Mouse (Mus musculus) intestine, postnatal 0 days (tissue): Measurements from ENCODE around the gene Thumpd1. TPM values are rescaled to one million over a fixed set of nuclear protein-coding genes. Genes with fewer than 3 reads are reported as not detected.
"Not testable (repeated sequence)": the region's sequence is repeated elsewhere in the genome, so short reads cannot be mapped to it uniquely, and the experiment has no call there.

Source experiments
- ATAC-seq: fragments of 200-750 bp; cut with Nextera tagmentation; 2 replicates; pipeline ENCODE4 v1.8.0; 2017; ENCODE audit warnings: mild to moderate bottlenecking, moderate TSS enrichment, moderate library complexity
- H3K27ac ChIP-seq: fragments of 300-500 bp; sonication (generic); 2 replicates; pipeline ENCODE4 v1.5.1; 2014; ENCODE audit warnings: mild to moderate bottlenecking, low read depth, low read length, moderate library complexity
- H3K27me3 ChIP-seq: fragments of 300-500 bp; sonication (generic); replicated peaks from 2 replicates; pipeline ENCODE4 v1.6.1; 2014; ENCODE audit warnings: low read length, mixed read lengths; ENCODE audit not compliant: control insufficient read depth, insufficient read depth
- H3K36me3 ChIP-seq: fragments of 300-500 bp; sonication (generic); 2 replicates; pipeline ENCODE4 v1.6.1; 2014; ENCODE audit warnings: mild to moderate bottlenecking, moderate library complexity; ENCODE audit not compliant: control insufficient read depth, insufficient read depth
- H3K4me1 ChIP-seq: fragments of 300-500 bp; sonication (generic); replicated peaks from 2 replicates; pipeline ENCODE4 v1.6.1; 2014; ENCODE audit warnings: antibody characterized with exemption, low read length, mixed read lengths; ENCODE audit not compliant: control insufficient read depth, insufficient read depth
- H3K4me2 ChIP-seq: fragments of 300-500 bp; sonication (generic); replicated peaks from 2 replicates; pipeline ENCODE4 v1.6.1; 2014; ENCODE audit warnings: low read depth, mild to moderate bottlenecking, moderate library complexity
- H3K4me3 ChIP-seq: fragments of 300-500 bp; sonication (generic); 2 replicates; pipeline ENCODE4 v1.5.1; 2014; ENCODE audit warnings: low read depth, low read length
- H3K9ac ChIP-seq: fragments of 300-500 bp; sonication (generic); 2 replicates; pipeline ENCODE4 v1.6.1; 2014; ENCODE audit warnings: mild to moderate bottlenecking, low read depth, low read length
- H3K9me3 ChIP-seq: fragments of 300-500 bp; sonication (generic); 2 replicates; pipeline ENCODE4 v1.6.1; 2016; ENCODE audit warnings: mixed run types; ENCODE audit not compliant: control insufficient read depth
- CTCF ChIP-seq: sonication (generic); IDR thresholded peaks from 2 replicates; pipeline ENCODE4 v1.5.1; 2016; ENCODE audit warnings: low read depth, mild to moderate bottlenecking, control low read depth, antibody characterized with exemption, moderate library complexity
- WGBS: fragments of 180-500 bp; shearing (Covaris S2); extraction: QIAGEN DNeasy Blood & Tissue Kit; methylation state at CpG from one replicate; pipeline ENCODE4 v1.1.7; 2014; 5-methylcytosine and 5-hydroxymethylcytosine counted together
- polyA plus RNA-seq: library from polyadenylated mRNA; unstranded; fragments of >200 nt; fragmentation: Nextera tagmentation; extraction: Ambion mirVana; gene quantifications from 2 replicates; pipeline ENCODE4 v1.2.1, GENCODE M21; 2015

Gene Thumpd1
- polyA plus RNA-seq, 1 experiment from 2014 or later = 23.2 TPM

GRCm38 (mm10) chr7:119753696-119754095, 33.1 kb upstream of the Thumpd1 start:
- TF ChIP-seq CTCF = no peak
- no peak overlapping the region for H3K27ac ChIP-seq
- no peak overlapping the region for H3K4me2 ChIP-seq
- H3K4me1 ChIP-seq = no peaks in the 10 kb centered on the region
- H3K9me3 ChIP-seq = no peaks in the 10 kb centered on the region
- H3K27me3 ChIP-seq = no peaks in the 10 kb centered on the region
- H3K4me3 ChIP-seq = no peak overlapping the region
- 88% methylated on average over 1 of the region's 1 CpGs for WGBS
- no peaks in the 10 kb centered on the region for H3K36me3 ChIP-seq
- no peak for ATAC-seq
- no peak overlapping the region for H3K9ac ChIP-seq

DNA sequence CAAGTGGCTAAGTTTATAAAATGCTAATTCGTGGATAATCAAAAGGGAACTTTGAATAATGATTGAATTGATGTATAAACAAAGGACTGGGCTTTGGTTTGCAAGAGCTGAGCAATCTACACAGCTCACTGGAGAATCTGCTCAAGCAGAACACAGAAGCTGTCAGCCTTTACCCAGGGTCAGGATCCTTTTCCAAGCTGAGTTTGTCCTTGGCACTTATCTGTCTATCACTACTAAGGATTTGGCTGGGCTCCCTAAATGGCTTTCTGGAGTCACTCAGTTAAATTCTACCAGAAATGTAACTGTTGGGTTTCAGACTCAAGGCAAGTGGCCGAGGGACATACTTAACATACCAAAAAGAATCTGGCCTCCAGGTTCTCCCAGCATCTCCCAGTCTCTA, 29.3 kb upstream of the Thumpd1 start:
- 50% methylated on average over 2 of the region's 2 CpGs for WGBS
- ATAC-seq = no peak
- no peaks in the 10 kb centered on the region for H3K36me3 ChIP-seq
- TF ChIP-seq CTCF = no peak
- H3K27me3 ChIP-seq = no peaks in the 10 kb centered on the region
- no peaks in the 10 kb centered on the region for H3K4me1 ChIP-seq
- no peak overlapping the region for H3K9ac ChIP-seq
- no peak overlapping the region for H3K4me2 ChIP-seq
- H3K27ac ChIP-seq = no peak overlapping the region
- H3K4me3 ChIP-seq = no peak overlapping the region
- H3K9me3 ChIP-seq = no peaks in the 10 kb centered on the region

DNA sequence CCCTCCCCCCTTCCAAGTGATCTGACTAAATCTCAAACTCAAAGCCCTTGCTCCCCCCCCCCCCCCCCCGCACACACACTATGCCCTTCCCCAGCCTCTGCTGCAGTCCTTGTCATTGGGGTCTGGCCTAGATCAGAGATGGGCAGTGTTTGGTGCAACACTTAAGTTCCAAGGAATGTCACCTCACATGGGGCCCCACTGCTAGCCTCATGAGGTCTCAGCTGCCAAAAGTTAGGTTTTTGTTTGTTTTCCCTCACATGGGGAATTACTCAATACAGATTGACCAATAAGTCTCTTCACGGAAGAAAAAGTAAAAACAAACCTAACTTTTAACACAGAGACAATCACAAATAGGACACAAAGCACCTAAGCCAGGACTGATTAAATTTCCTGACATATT, 28.2 kb upstream of the Thumpd1 start:
- 65% methylated on average over 1 of the region's 2 CpGs for WGBS
- no peaks in the 10 kb centered on the region for H3K36me3 ChIP-seq
- no peak for TF ChIP-seq CTCF

DNA sequence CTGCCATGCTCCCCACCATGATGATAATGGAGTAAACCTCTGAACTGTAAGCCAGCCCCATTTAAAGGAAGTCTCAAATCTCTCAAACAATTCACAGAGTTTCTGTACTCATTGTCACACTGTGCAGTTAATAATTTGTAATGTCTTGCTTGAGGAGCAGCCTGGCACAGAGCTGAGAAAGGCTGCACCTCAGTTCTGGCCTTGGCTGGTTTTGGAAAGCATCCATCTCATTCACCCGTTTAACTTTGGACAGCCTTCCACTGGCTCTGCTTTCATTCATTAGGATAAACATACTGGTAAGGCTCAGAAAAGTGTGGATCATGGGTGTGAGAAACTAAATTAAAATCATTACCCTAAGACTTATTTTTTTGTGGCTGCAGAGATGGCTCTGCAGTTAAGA, 25.3 kb upstream of the Thumpd1 start:
- H3K9ac ChIP-seq = no peak overlapping the region
- WGBS = 69% methylated on average over 1 of the region's 1 CpGs
- H3K27me3 ChIP-seq = no peaks in the 10 kb centered on the region
- no peak overlapping the region for H3K27ac ChIP-seq
- no peaks in the 10 kb centered on the region for H3K36me3 ChIP-seq
- H3K4me3 ChIP-seq = no peak overlapping the region
- H3K9me3 ChIP-seq = no peaks in the 10 kb centered on the region
- no peaks in the 10 kb centered on the region for H3K4me1 ChIP-seq
- ATAC-seq = no peak
- H3K4me2 ChIP-seq = no peak overlapping the region
- no peak for TF ChIP-seq CTCF

More for the DNA sequence above, 28.2 kb upstream of the Thumpd1 start:
- no peak overlapping the region for H3K27ac ChIP-seq
- no peak overlapping the region for H3K4me3 ChIP-seq
- no peaks in the 10 kb centered on the region for H3K9me3 ChIP-seq
- ATAC-seq = no peak
- no peaks in the 10 kb centered on the region for H3K27me3 ChIP-seq
- no peak overlapping the region for H3K4me2 ChIP-seq
- no peak overlapping the region for H3K9ac ChIP-seq
- no peaks in the 10 kb centered on the region for H3K4me1 ChIP-seq

DNA sequence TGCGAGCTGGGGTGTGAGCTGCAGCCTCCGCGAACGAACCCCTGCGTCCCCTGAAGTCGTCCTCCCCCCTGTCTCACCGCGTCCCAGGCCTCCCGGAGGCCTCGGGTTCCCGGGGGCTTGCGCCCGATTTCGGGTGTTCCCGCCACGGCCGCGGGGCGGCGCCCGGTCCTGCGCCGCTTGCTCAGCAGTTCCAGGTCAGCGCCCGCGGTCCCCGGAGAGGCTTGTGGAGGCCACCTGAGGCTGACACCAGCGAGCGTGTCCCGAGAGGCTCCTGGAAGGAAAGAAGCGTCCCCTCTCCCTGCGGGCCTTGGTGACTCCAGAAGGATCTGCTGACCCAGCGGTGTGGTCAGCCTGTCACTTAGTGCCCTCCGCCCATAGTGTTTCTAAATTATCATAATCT, 23.7 kb upstream of the Thumpd1 start:
- peak; percentile 31; the same call in 1 of the 2 replicates for ATAC-seq
- Histone ChIP-seq H3K4me3 (peak overlapping the region; percentile 16; the same call in 1 of the 2 replicates), H3K27ac (no peak overlapping the region), H3K4me2 (peak overlapping the region; percentile 55), H3K9ac (no peak overlapping the region), H3K4me1 (no peaks in the 10 kb centered on the region), H3K9me3 (no peaks in the 10 kb centered on the region), H3K36me3 (no peaks in the 10 kb centered on the region), H3K27me3 (no peaks in the 10 kb centered on the region)
- 7% methylated on average over 34 of the region's 34 CpGs for WGBS
- TF ChIP-seq CTCF = peak; percentile 69

GRCm38 (mm10) chr7:119739798-119740468, 19.3 kb upstream of the Thumpd1 start:
- 9% methylated on average over 16 of the region's 44 CpGs for WGBS
- H3K27ac ChIP-seq, H3K4me1 ChIP-seq, H3K36me3 ChIP-seq, H3K9ac ChIP-seq, H3K27me3 ChIP-seq, H3K9me3 ChIP-seq, ATAC-seq: not testable (repeated sequence)
- peak overlapping the region; percentile 20; the same call in 1 of the 2 replicates for H3K4me3 ChIP-seq
- peak overlapping the region; percentile 63 for H3K4me2 ChIP-seq

- whole genome bisulfite sequencing = 86% methylated on average over 2 of the region's 2 CpGs
- Histone ChIP-seq H3K36me3 (no peaks in the 10 kb centered on the region), H3K4me2 (no peak overlapping the region), H3K9ac (no peak overlapping the region), H3K9me3 (no peaks in the 10 kb centered on the region), H3K27me3 (no peaks in the 10 kb centered on the region), H3K27ac (no peak overlapping the region), H3K4me3 (no peak overlapping the region), H3K4me1 (no peaks in the 10 kb centered on the region)
- no peak for TF ChIP-seq CTCF
- no peak for ATAC-seq
Measured at GRCm38 (mm10) chr7:119738877-119739276, 18.3 kb upstream of the Thumpd1 start.
